Mouse (Mus musculus) hindbrain, embryonic 11.5 days (tissue): ENCODE measurements around the gene Skap1. TPM values are rescaled to one million over a fixed set of nuclear protein-coding genes. Genes with fewer than 3 reads are reported as not detected.

ENCODE experiments used
- ATAC-seq: fragments of 200-750 bp; cut with Nextera tagmentation; 2 replicates; pipeline ENCODE4 v1.8.0; 2017; ENCODE audit warnings: mild to moderate bottlenecking, moderate TSS enrichment, moderate library complexity; ENCODE audit not compliant: low FRiP score
- DNase-seq: peaks from one replicate; pipeline ENCODE4 v3.0.0-alpha.2; 2015; ENCODE audit warnings: low spot score
- H3K27ac ChIP-seq: fragments of 300-500 bp; sonication (generic); 2 replicates; pipeline ENCODE4 v1.5.1; 2014; ENCODE audit warnings: mild to moderate bottlenecking, low read depth, low read length
- H3K27me3 ChIP-seq: fragments of 300-500 bp; sonication (generic); 2 replicates; pipeline ENCODE4 v1.6.1; 2014; ENCODE audit warnings: mild to moderate bottlenecking, low read length, moderate library complexity, mixed read lengths; ENCODE audit not compliant: control insufficient read depth, insufficient read depth
- H3K36me3 ChIP-seq: fragments of 300-500 bp; sonication (generic); 2 replicates; pipeline ENCODE4 v1.6.1; 2014; ENCODE audit warnings: mild to moderate bottlenecking, low read length, moderate library complexity, mixed read lengths; ENCODE audit not compliant: control insufficient read depth, insufficient read depth
- H3K4me1 ChIP-seq: fragments of 300-500 bp; sonication (generic); replicated peaks from 2 replicates; pipeline ENCODE4 v1.6.1; 2014; ENCODE audit warnings: low read length, mixed read lengths; ENCODE audit not compliant: control insufficient read depth, insufficient read depth
- H3K4me2 ChIP-seq: fragments of 300-500 bp; sonication (generic); replicated peaks from 2 replicates; pipeline ENCODE4 v1.6.1; 2014; ENCODE audit warnings: mild to moderate bottlenecking, low read depth, low read length
- H3K4me3 ChIP-seq: fragments of 300-500 bp; sonication (generic); 2 replicates; pipeline ENCODE4 v1.5.1; 2014; ENCODE audit warnings: low read depth, low read length
- H3K9ac ChIP-seq: fragments of 300-500 bp; sonication (generic); 2 replicates; pipeline ENCODE4 v1.6.1; 2014; ENCODE audit warnings: low read depth, low read length
- H3K9me3 ChIP-seq: fragments of 300-500 bp; sonication (generic); 2 replicates; pipeline ENCODE4 v1.6.1; 2016; ENCODE audit warnings: low read length; ENCODE audit not compliant: control insufficient read depth
- WGBS: fragments of 180-500 bp; shearing (Covaris S2); extraction: QIAGEN DNeasy Blood & Tissue Kit; methylation state at CpG from one replicate; pipeline ENCODE4 v1.1.7; 2014; 5-methylcytosine and 5-hydroxymethylcytosine counted together
- polyA plus RNA-seq: library from polyadenylated mRNA; unstranded; fragments of >200 nt; fragmentation: Nextera tagmentation; extraction: Ambion mirVana; gene quantifications from 2 replicates; pipeline ENCODE4 v1.2.1, GENCODE M21; 2014

Gene Skap1
- polyA plus RNA-seq, 1 experiment from 2014 or later: 0.85 TPM

GRCm38 (mm10) chr11:96456508-96457305 is 7.7 kb upstream of the Skap1 start:
- H3K27me3 ChIP-seq: 0 out of 2 replicates have a peak, but pooled peaks cover 2% of the 10 kb centered on the region
- DNase-seq: peak; percentile 58
- peak; percentile 63 for ATAC-seq
- peak overlapping the region; percentile 84 for H3K27ac ChIP-seq
- H3K4me2 ChIP-seq: no peak overlapping the region
- 31% methylated on average over 12 of the region's 12 CpGs for WGBS
- no peak overlapping the region for H3K4me3 ChIP-seq
- no peak overlapping the region for H3K9ac ChIP-seq
- no peaks in the 10 kb centered on the region for H3K36me3 ChIP-seq
- H3K9me3 ChIP-seq: no peaks in the 10 kb centered on the region
- peaks cover 5% of the 10 kb centered on the region for H3K4me1 ChIP-seq

GRCm38 (mm10) chr11:96461766-96462165 is 2.6 kb upstream of the Skap1 start:
- Histone ChIP-seq H3K27ac (peak overlapping the region; percentile 85), H3K9ac (no peak overlapping the region; the same call in 1 of the 2 replicates), H3K36me3 (no peaks in the 10 kb centered on the region), H3K27me3 (peaks cover 25% of the 10 kb centered on the region), H3K4me3 (no peak overlapping the region), H3K4me1 (peaks cover 9% of the 10 kb centered on the region), H3K9me3 (no peaks in the 10 kb centered on the region), H3K4me2 (no peak overlapping the region)
- peak; percentile 65 for ATAC-seq
- WGBS: 48% methylated on average over 4 of the region's 4 CpGs
- DNase-seq: peak; percentile 27

- no peaks in the 10 kb centered on the region for H3K36me3 ChIP-seq
- DNase-seq (peak; percentile 58), ATAC-seq (peak; percentile 59)
- no peak overlapping the region for H3K4me2 ChIP-seq
- no peak overlapping the region for H3K4me3 ChIP-seq
- no peak overlapping the region for H3K9ac ChIP-seq
- H3K9me3 ChIP-seq: no peaks in the 10 kb centered on the region
- H3K27ac ChIP-seq: peak overlapping the region; percentile 85
- WGBS: 14% methylated on average over 9 of the region's 9 CpGs
- H3K27me3 ChIP-seq: peaks cover 25% of the 10 kb centered on the region
- peaks cover 9% of the 10 kb centered on the region for H3K4me1 ChIP-seq
These were observed 2.1 kb upstream of the Skap1 start for GRCm38 (mm10) chr11:96462191-96462752.

GRCm38 (mm10) chr11:96464716-96465060 is 295 bp downstream of the Skap1 start:
- peak overlapping the region; percentile 61 for H3K4me2 ChIP-seq
- H3K36me3 ChIP-seq: no peaks in the 10 kb centered on the region
- whole genome bisulfite sequencing: 27% methylated on average over 5 of the region's 5 CpGs
- peak overlapping the region; percentile 28 for H3K4me3 ChIP-seq
- H3K9ac ChIP-seq: peak overlapping the region; percentile 37; the same call in 1 of the 2 replicates
- no peaks in the 10 kb centered on the region for H3K9me3 ChIP-seq
- ATAC-seq: no peak
- no peak for DNase-seq
- no peak overlapping the region for H3K27ac ChIP-seq
- peaks cover 25% of the 10 kb centered on the region for H3K27me3 ChIP-seq
- peaks cover 9% of the 10 kb centered on the region for H3K4me1 ChIP-seq

- DNase-seq: no peak
- H3K36me3 ChIP-seq: no peaks in the 10 kb centered on the region
- ATAC-seq: no peak
- no peak overlapping the region for H3K4me2 ChIP-seq
- no peaks in the 10 kb centered on the region for H3K9me3 ChIP-seq
- 85% methylated on average over 10 of the region's 10 CpGs for WGBS
- H3K9ac ChIP-seq: no peak overlapping the region
- no peak overlapping the region for H3K4me3 ChIP-seq
- H3K27me3 ChIP-seq: peaks cover 25% of the 10 kb centered on the region
- H3K4me1 ChIP-seq: peaks cover 9% of the 10 kb centered on the region
- H3K27ac ChIP-seq: no peak overlapping the region
These were observed 1.1 kb downstream of the Skap1 start for GRCm38 (mm10) chr11:96465426-96466056.

- DNase-seq (no peak), ATAC-seq (no peak)
- Histone ChIP-seq H3K9me3 (no peaks in the 10 kb centered on the region), H3K4me2 (no peak overlapping the region), H3K36me3 (no peaks in the 10 kb centered on the region), H3K27ac (no peak overlapping the region), H3K4me1 (peaks cover 9% of the 10 kb centered on the region), H3K4me3 (no peak overlapping the region), H3K27me3 (peaks cover 25% of the 10 kb centered on the region), H3K9ac (no peak overlapping the region)
- WGBS: 61% methylated on average over 7 of the region's 7 CpGs
These were observed 2.0 kb downstream of the Skap1 start for GRCm38 (mm10) chr11:96466382-96466781.

GRCm38 (mm10) chr11:96466987-96467386 is 2.6 kb downstream of the Skap1 start:
- WGBS: 59% methylated on average over 7 of the region's 7 CpGs
- peaks cover 7% of the 10 kb centered on the region for H3K4me1 ChIP-seq
- no peaks in the 10 kb centered on the region for H3K36me3 ChIP-seq
- H3K27me3 ChIP-seq: peaks cover 22% of the 10 kb centered on the region
- DNase-seq (no peak), ATAC-seq (no peak)
- no peaks in the 10 kb centered on the region for H3K9me3 ChIP-seq
- no peak overlapping the region for H3K9ac ChIP-seq
- no peak overlapping the region for H3K4me2 ChIP-seq
- no peak overlapping the region for H3K4me3 ChIP-seq
- H3K27ac ChIP-seq: no peak overlapping the region

- Histone ChIP-seq H3K27me3 (peaks cover 19% of the 10 kb centered on the region), H3K4me3 (no peak overlapping the region), H3K9ac (no peak overlapping the region), H3K9me3 (no peaks in the 10 kb centered on the region), H3K27ac (no peak overlapping the region), H3K36me3 (no peaks in the 10 kb centered on the region), H3K4me1 (0 out of 2 replicates have a peak, but pooled peaks cover 3% of the 10 kb centered on the region), H3K4me2 (no peak overlapping the region)
- DNase-seq (no peak), ATAC-seq (no peak)
- WGBS: 72% methylated on average over 9 of the region's 9 CpGs
These were observed 3.8 kb downstream of the Skap1 start for GRCm38 (mm10) chr11:96468048-96468745.
